ENCODE assay signal across 18 mouse cellular contexts in genomic region chr12:29830571-29830970, GRCm38 (mm10).
DNase-seq lines count a peak whose midpoint lies in the region; ATAC-seq and TF ChIP-seq lines count a peak whose summit lies in the region.
"Had no signal": no experiment of that assay in that cellular context is flagged by ENCODE, and none has a peak within 500 bp of the region (broad histone marks: within the 10 kb centered on the region; RNA-seq: fewer than 3 reads in every experiment).

No protein-coding gene starts in this region.

- TF ChIP-seq CTCF in heart, adult 2 months (IDR thresholded peaks at IDR 0.05) = no peak

- H3K4me3 ChIP-seq in heart, adult 2 months = no peak overlapping the region
- H3K4me3 ChIP-seq in heart, embryonic 12.5 days = no peak overlapping the region
- H3K4me3 ChIP-seq: embryonic facial prominence, embryonic 13.5 days; embryonic facial prominence, embryonic 15.5 days; erythroblast, embryonic 14.5 days; forebrain, embryonic 10.5 days; forebrain, embryonic 12.5 days had no signal

- TF ChIP-seq POLR2A in heart, adult 2 months (IDR thresholded peaks at IDR 0.05; ENCODE audit: insufficient read depth, low read depth, low read length) = no peak

- H3K9ac ChIP-seq in heart, adult 2 months (ENCODE audit: low read depth, low read length) = no peak overlapping the region
- H3K9ac ChIP-seq in heart, embryonic 12.5 days = no peak overlapping the region
- H3K9ac ChIP-seq: embryonic facial prominence, embryonic 13.5 days; embryonic facial prominence, embryonic 15.5 days; forebrain, embryonic 12.5 days had no signal

- H3K9me3 ChIP-seq in heart, embryonic 12.5 days (replicated peaks) = no peaks in the 10 kb centered on the region
- H3K9me3 ChIP-seq: embryonic facial prominence, embryonic 13.5 days; embryonic facial prominence, embryonic 15.5 days; forebrain, embryonic 10.5 days; forebrain, embryonic 12.5 days had no signal

- no peaks in the 10 kb centered on the region for H3K79me2 ChIP-seq in heart, adult 2 months (replicated peaks; ENCODE audit: control insufficient read depth, insufficient read depth, low read length)

- no peak overlapping the region for H3K4me2 ChIP-seq in heart, embryonic 12.5 days
- H3K4me2 ChIP-seq: embryonic facial prominence, embryonic 13.5 days; embryonic facial prominence, embryonic 15.5 days; forebrain, embryonic 12.5 days had no signal

- no peaks in the 10 kb centered on the region for H3K4me1 ChIP-seq in heart, adult 2 months (ENCODE audit: control insufficient read depth, insufficient read depth, low read length)
- no peaks in the 10 kb centered on the region for H3K4me1 ChIP-seq in heart, embryonic 12.5 days (replicated peaks)
- H3K4me1 ChIP-seq: embryonic facial prominence, embryonic 13.5 days; embryonic facial prominence, embryonic 15.5 days had no signal

- no peaks in the 10 kb centered on the region for H3K27me3 ChIP-seq in heart, adult 2 months (ENCODE audit: control insufficient read depth, insufficient read depth, low read length)
- H3K27me3 ChIP-seq in heart, embryonic 12.5 days (replicated peaks) = no peaks in the 10 kb centered on the region
- H3K27me3 ChIP-seq: embryonic facial prominence, embryonic 13.5 days; embryonic facial prominence, embryonic 15.5 days; forebrain, embryonic 12.5 days had no signal

- H3K36me3 ChIP-seq in heart, adult 2 months (ENCODE audit: control insufficient read depth, insufficient read depth, low read length) = no peaks in the 10 kb centered on the region
- no peaks in the 10 kb centered on the region for H3K36me3 ChIP-seq in heart, embryonic 12.5 days
- H3K36me3 ChIP-seq: embryonic facial prominence, embryonic 13.5 days; embryonic facial prominence, embryonic 15.5 days; forebrain, embryonic 10.5 days; forebrain, embryonic 12.5 days had no signal

- TF ChIP-seq EP300 in heart, adult 2 months (IDR thresholded peaks at IDR 0.05; ENCODE audit: insufficient read depth, low read depth, low read length) = peak; percentile 81; the same call in 1 of the 2 replicates

- DNase-seq in heart, adult 11 months = peak; percentile 92
- no peak for DNase-seq in heart, postnatal 25 days (ENCODE audit: low spot score)
- DNase-seq in heart, adult 2 months = peak in 1 of 2 experiments; percentile 18
- DNase-seq: adrenal gland, adult 2 months; adrenal gland, postnatal 10 days; adrenal gland, postnatal 25 days; cerebellum, adult 11 months; cerebellum, adult 18-20 months; cerebellum, adult 8-10 months; cerebellum, adult 9-11 months; cerebellum, postnatal 36 days; embryo, embryonic 11 days had no signal

- no peak for ATAC-seq in heart, embryonic 12.5 days (ENCODE audit: insufficient number of reproducible peaks, low FRiP score)

- intact Hi-C loops in heart, postnatal 25 days (cut with DNase I) = no loop called here
- intact Hi-C loops in heart, adult 2 months (cut with DNase I) = no loop called here

- peak overlapping the region; percentile 34; the same call in 1 of the 2 replicates for H3K27ac ChIP-seq in heart, adult 2 months
- H3K27ac ChIP-seq in heart, embryonic 12.5 days (ENCODE audit: poor library complexity, severe bottlenecking) = no peak overlapping the region
- H3K27ac ChIP-seq: embryonic facial prominence, embryonic 13.5 days; embryonic facial prominence, embryonic 15.5 days; forebrain, embryonic 10.5 days; forebrain, embryonic 12.5 days had no signal
